In the genomic region with DNA sequence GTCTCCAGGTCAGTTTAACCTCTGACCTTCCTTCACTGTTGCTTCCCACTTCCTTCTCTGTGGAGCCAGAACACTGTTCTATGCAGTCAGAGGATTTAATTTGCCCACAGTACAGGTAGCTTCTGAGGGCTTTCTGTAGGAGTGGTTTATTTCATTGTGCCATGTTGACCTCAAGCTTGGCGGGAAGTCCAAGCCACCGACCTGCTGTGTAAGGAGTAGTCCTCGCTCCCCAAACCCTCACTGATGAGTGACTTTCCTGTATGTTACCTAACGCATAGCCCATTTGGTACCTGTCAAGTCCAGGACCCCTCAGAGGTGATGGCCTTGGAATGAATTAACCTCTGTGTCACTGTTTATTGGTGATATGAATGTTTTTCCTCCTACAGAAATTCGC, we compare ENCODE assay signal across 9 mouse cellular contexts. TPM values are rescaled to one million over a fixed set of nuclear protein-coding genes. Genes with fewer than 3 reads are reported as not detected.
DNase-seq lines count a peak whose midpoint lies in the region; ATAC-seq and TF ChIP-seq lines count a peak whose summit lies in the region.
"Had no signal": no experiment of that assay in that cellular context is flagged by ENCODE, and none has a peak within 500 bp of the region (broad histone marks: within the 10 kb centered on the region; RNA-seq: fewer than 3 reads in every experiment).

No protein-coding gene starts in this region.

- 23% methylated on average over 5 of the region's 5 CpGs for WGBS in embryonic facial prominence, embryonic 14.5 days
- WGBS in intestine, embryonic 15.5 days, result 33% methylated on average over 5 of the region's 5 CpGs
- WGBS in neural tube, embryonic 12.5 days, result 19% methylated on average over 5 of the region's 5 CpGs

- H3K4me2 ChIP-seq in embryonic facial prominence, embryonic 14.5 days (ENCODE audit: low read depth, low read length), result peak overlapping the region; percentile 82
- peak overlapping the region; percentile 78 for H3K4me2 ChIP-seq in intestine, embryonic 15.5 days (replicated peaks)
- H3K4me2 ChIP-seq in neural tube, embryonic 12.5 days (replicated peaks), result peak overlapping the region; percentile 80

- H3K36me3 ChIP-seq in embryonic facial prominence, embryonic 14.5 days (ENCODE audit: control insufficient read depth, insufficient read depth, low read length), result peaks cover 47% of the 10 kb centered on the region
- H3K36me3 ChIP-seq in intestine, embryonic 15.5 days, result peaks cover 31% of the 10 kb centered on the region
- H3K36me3 ChIP-seq in neural tube, embryonic 12.5 days, result peaks cover 36% of the 10 kb centered on the region

- H3K27ac ChIP-seq in left cerebral cortex, adult 2 months, result peak overlapping the region; percentile 48; the same call in 1 of the 2 replicates
- no peak overlapping the region for H3K27ac ChIP-seq in embryonic facial prominence, embryonic 14.5 days (replicated peaks; ENCODE audit: low read depth, low read length)
- H3K27ac ChIP-seq in intestine, embryonic 15.5 days, result peak overlapping the region; percentile 97; the same call in 1 of the 2 replicates
- no peak overlapping the region for H3K27ac ChIP-seq in neural tube, embryonic 12.5 days

- H3K4me1 ChIP-seq in embryonic facial prominence, embryonic 14.5 days (ENCODE audit: control insufficient read depth, insufficient read depth, low read length), result peaks cover 19% of the 10 kb centered on the region
- peaks cover 34% of the 10 kb centered on the region for H3K4me1 ChIP-seq in intestine, embryonic 15.5 days (replicated peaks)
- peaks cover 57% of the 10 kb centered on the region for H3K4me1 ChIP-seq in neural tube, embryonic 12.5 days

- no peak for DNase-seq in left cerebral cortex, adult 2 months (ENCODE audit: extremely low spot score in 1 of 2, low spot score in 2 of 2)
- no peak for DNase-seq in left cerebral cortex, postnatal 25 days (ENCODE audit: low spot score in 2 of 2)
- no peak for DNase-seq in embryonic facial prominence, embryonic 14.5 days (ENCODE audit: low spot score)
- DNase-seq in cerebellum, adult 11-12 months, result no peak
- DNase-seq in ovary, postnatal 36 days (ENCODE audit: low spot score), result no peak
- DNase-seq in thymus, postnatal 14 days, result no peak

- peak overlapping the region; percentile 98 for H3K4me3 ChIP-seq in left cerebral cortex, adult 2 months
- peak overlapping the region; percentile 90 for H3K4me3 ChIP-seq in embryonic facial prominence, embryonic 14.5 days (ENCODE audit: low read depth, low read length)
- peak overlapping the region; percentile 77 for H3K4me3 ChIP-seq in intestine, embryonic 15.5 days (replicated peaks)
- peak overlapping the region; percentile 74 for H3K4me3 ChIP-seq in neural tube, embryonic 12.5 days

- intact Hi-C loops in left cerebral cortex, adult 2 months (cut with DNase I), result no loop called here
- intact Hi-C loops in left cerebral cortex, postnatal 25 days (cut with DNase I), result no loop called here

- no peak for ATAC-seq in embryonic facial prominence, embryonic 14.5 days (ENCODE audit: low read depth)
- ATAC-seq in intestine, embryonic 15.5 days, result no peak
- no peak for ATAC-seq in neural tube, embryonic 12.5 days (ENCODE audit: low FRiP score, low read depth)

- H3K9ac ChIP-seq in embryonic facial prominence, embryonic 14.5 days (ENCODE audit: low read depth, low read length), result peak overlapping the region; percentile 88
- H3K9ac ChIP-seq in intestine, embryonic 15.5 days, result 0 out of 2 replicates have a peak overlapping the region, but pooled peaks have one; percentile 91
- peak overlapping the region; percentile 82 for H3K9ac ChIP-seq in neural tube, embryonic 12.5 days

- TF ChIP-seq CTCF in left cerebral cortex, adult 2 months (IDR thresholded peaks at IDR 0.05), result no peak

- no peaks in the 10 kb centered on the region for H3K9me3 ChIP-seq in embryonic facial prominence, embryonic 14.5 days (ENCODE audit: control insufficient read depth, low read length)
- no peaks in the 10 kb centered on the region for H3K9me3 ChIP-seq in intestine, embryonic 15.5 days
- no peaks in the 10 kb centered on the region for H3K9me3 ChIP-seq in neural tube, embryonic 12.5 days

- no peaks in the 10 kb centered on the region for H3K27me3 ChIP-seq in embryonic facial prominence, embryonic 14.5 days (replicated peaks; ENCODE audit: control insufficient read depth, insufficient read depth, low read length)
- no peaks in the 10 kb centered on the region for H3K27me3 ChIP-seq in intestine, embryonic 15.5 days (replicated peaks)
- no peaks in the 10 kb centered on the region for H3K27me3 ChIP-seq in neural tube, embryonic 12.5 days (replicated peaks)

RNA-seq across cellular contexts. Expression of gene Eno1, which starts 2.6 kb away (rescaled TPM):
- 100 to 1,000 TPM; 410 TPM for total RNA-seq in left cerebral cortex, adult 2 months (2021)
- total RNA-seq in left cerebral cortex, postnatal 25 days (2021), result 100 to 1,000 TPM; 424 to 432 TPM
- 1,320 and 1,483 TPM in 2 replicates for polyA plus RNA-seq in embryonic facial prominence, embryonic 14.5 days (2014; fragmentation: Nextera tagmentation; extraction: Ambion mirVana)
- 1,894 and 1,951 TPM in 2 replicates for polyA plus RNA-seq in intestine, embryonic 15.5 days (2015; fragmentation: Nextera tagmentation; extraction: Ambion mirVana)
- polyA plus RNA-seq in neural tube, embryonic 12.5 days (2016; fragmentation: Nextera tagmentation; extraction: Ambion mirVana), result 1,428 and 1,431 TPM in 2 replicates

RNA-seq across cellular contexts. Expression of gene Car6, which starts 38.0 kb away (rescaled TPM):
- total RNA-seq in left cerebral cortex, adult 2 months (2021), result not detected
- total RNA-seq in left cerebral cortex, postnatal 25 days (2021), result not detected
- polyA plus RNA-seq in embryonic facial prominence, embryonic 14.5 days (2014; fragmentation: Nextera tagmentation; extraction: Ambion mirVana), result not detected in 2 replicates
- not detected in 2 replicates for polyA plus RNA-seq in intestine, embryonic 15.5 days (2015; fragmentation: Nextera tagmentation; extraction: Ambion mirVana)
- 0.38 TPM in 1 of 2 replicates, not detected in the other for polyA plus RNA-seq in neural tube, embryonic 12.5 days (2016; fragmentation: Nextera tagmentation; extraction: Ambion mirVana)
- polyA plus RNA-seq: brain, embryonic 14.5 days had no signal

RNA-seq across cellular contexts. Expression of gene Rere, which starts 42.4 kb away (rescaled TPM):
- total RNA-seq in left cerebral cortex, adult 2 months (2021), result 100 to 1,000 TPM; 113 to 125 TPM
- 100 to 1,000 TPM in 1 of 2 experiments, 10 to 100 TPM in 1; 84.7 to 103 TPM for total RNA-seq in left cerebral cortex, postnatal 25 days (2021)
- 28.7 and 32.0 TPM in 2 replicates for polyA plus RNA-seq in embryonic facial prominence, embryonic 14.5 days (2014; fragmentation: Nextera tagmentation; extraction: Ambion mirVana)
- polyA plus RNA-seq in intestine, embryonic 15.5 days (2015; fragmentation: Nextera tagmentation; extraction: Ambion mirVana), result 25.6 and 28.4 TPM in 2 replicates
- 55.5 and 57.2 TPM in 2 replicates for polyA plus RNA-seq in neural tube, embryonic 12.5 days (2016; fragmentation: Nextera tagmentation; extraction: Ambion mirVana)

Comparison
In these comparisons a context has a peak if more than half of its experiments do, and no peak if none do; other contexts are left out.
1. H3K27ac ChIP-seq: peak in left cerebral cortex, adult 2 months (single experiment) and intestine, embryonic 15.5 days (single experiment); none in embryonic facial prominence, embryonic 14.5 days (single experiment) and neural tube, embryonic 12.5 days (single experiment).
2. Peak in every context shown above with its lines, with median percentiles within 50 percentile points of each other: H3K4me3 ChIP-seq, H3K4me2 ChIP-seq and H3K9ac ChIP-seq.